Mouse (Mus musculus) colon, adult 2 months (tissue): ENCODE data around the gene Stx17. TPM values are rescaled to one million over a fixed set of nuclear protein-coding genes. Genes with fewer than 3 reads are reported as not detected.

Experiments
- polyA plus RNA-seq: library from polyadenylated mRNA; depleted of rRNA; stranded (reverse); fragments of >200 nt; gene quantifications from 2 replicates; pipeline ENCODE4 v1.2.3, GENCODE M21; 2012; rRNA removed

Stx17 gene
- 5.3 and 5.9 TPM in 2 replicates for polyA plus RNA-seq

DNA sequence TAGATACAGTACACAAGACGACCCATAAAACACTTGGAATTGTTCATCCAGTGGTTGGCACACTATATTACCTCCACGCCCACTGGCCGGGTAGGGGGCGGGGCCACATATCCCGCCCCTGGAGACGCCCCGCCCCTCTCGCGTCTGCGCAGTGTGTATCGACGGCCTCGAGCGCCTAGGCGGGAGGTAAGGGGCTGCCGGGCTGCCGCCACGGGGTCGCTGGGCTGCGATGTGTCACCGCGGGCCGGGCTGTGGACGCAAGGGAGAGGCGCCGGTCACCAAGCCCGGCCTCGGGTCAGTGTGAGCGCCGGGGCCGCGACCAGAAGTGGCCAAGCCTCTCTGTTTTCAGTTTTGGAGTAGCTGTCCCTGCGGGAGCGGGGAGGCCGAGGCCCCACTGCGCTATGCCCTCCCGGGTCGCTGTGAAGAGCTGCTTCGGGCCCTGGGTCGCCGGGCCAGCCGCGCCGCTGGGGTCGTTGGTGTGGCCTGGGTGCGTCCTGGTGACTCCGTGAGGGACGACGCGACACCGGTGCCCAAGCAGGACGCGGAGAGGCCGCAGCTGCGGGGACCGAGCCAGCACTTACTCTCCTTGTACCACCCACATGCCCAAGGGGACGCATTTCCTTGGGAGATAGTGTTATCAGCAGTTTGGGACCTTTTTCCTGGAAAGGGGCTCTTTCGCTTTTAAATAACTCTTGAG is at the start of gene Stx17:
Stx17 (plus strand) TSS at position 143 of the 697 bp plus-strand sequence.

Other genes starting within 250 kb of the Stx17 start
- gene Nr4a3, start 79.8 kb upstream of the Stx17 start, polyA plus RNA-seq = 3.2 and 4.8 TPM in 2 replicates
- gene Erp44, start 154.6 kb downstream of the Stx17 start, polyA plus RNA-seq = 10.9 and 14.8 TPM in 2 replicates
- 1.6 and 1.7 TPM in 2 replicates for gene Invs, start 154.8 kb downstream of the Stx17 start, polyA plus RNA-seq